19 mouse cellular contexts compared by ENCODE assay signal in the genomic region with DNA sequence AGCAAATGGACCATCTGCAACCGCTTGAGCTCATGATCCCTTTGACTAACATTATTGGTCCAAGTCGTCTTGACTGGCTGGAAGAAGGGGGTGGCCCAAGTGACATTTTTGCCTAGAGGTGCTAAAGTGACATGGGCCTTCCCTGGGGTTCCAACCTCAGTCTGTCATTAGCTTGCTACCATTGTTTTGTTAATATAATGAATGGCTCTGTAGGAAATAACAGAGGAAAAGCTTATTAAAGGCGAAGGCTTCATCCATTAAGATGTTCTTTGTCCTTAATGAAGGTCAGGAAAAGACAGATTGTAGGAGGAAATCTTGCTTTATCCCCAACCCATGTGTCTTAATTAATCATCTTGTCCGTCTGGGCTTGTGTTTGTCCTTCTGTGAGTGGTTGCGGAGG.
A peak's percentile ranks its signal among the peaks of the same experiment; 100 is the strongest.
DNase-seq lines count a peak whose midpoint lies in the region; ATAC-seq lines count a peak whose summit lies in the region.
"Had no signal": no experiment of that assay in that cellular context is flagged by ENCODE, and none has a peak within 500 bp of the region (broad histone marks: within the 10 kb centered on the region; RNA-seq: fewer than 3 reads in every experiment).

No protein-coding gene starts in this region.

- no peaks in the 10 kb centered on the region for H3K9me3 ChIP-seq in hindbrain, embryonic 11.5 days (ENCODE audit: control insufficient read depth, low read length)
- no peaks in the 10 kb centered on the region for H3K9me3 ChIP-seq in hindbrain, embryonic 14.5 days (ENCODE audit: control insufficient read depth, low read length)
- H3K9me3 ChIP-seq in lung, embryonic 16.5 days (ENCODE audit: control insufficient read depth, low read length) = no peaks in the 10 kb centered on the region
- H3K9me3 ChIP-seq: embryonic facial prominence, embryonic 10.5 days; forebrain, embryonic 15.5 days; G1E; intestine, embryonic 15.5 days had no signal

- no peaks in the 10 kb centered on the region for H3K36me3 ChIP-seq in hindbrain, embryonic 11.5 days (ENCODE audit: control insufficient read depth, insufficient read depth, low read length)
- H3K36me3 ChIP-seq in hindbrain, embryonic 14.5 days (replicated peaks; ENCODE audit: control insufficient read depth, insufficient read depth) = no peaks in the 10 kb centered on the region
- no peaks in the 10 kb centered on the region for H3K36me3 ChIP-seq in lung, embryonic 16.5 days (ENCODE audit: control insufficient read depth, insufficient read depth, low read length)
- H3K36me3 ChIP-seq: embryonic facial prominence, embryonic 10.5 days; forebrain, embryonic 15.5 days; G1E; intestine, embryonic 15.5 days had no signal

- no peaks in the 10 kb centered on the region for H3K27me3 ChIP-seq in hindbrain, embryonic 11.5 days (ENCODE audit: control insufficient read depth, insufficient read depth, low read length)
- no peaks in the 10 kb centered on the region for H3K27me3 ChIP-seq in hindbrain, embryonic 14.5 days (ENCODE audit: control insufficient read depth, insufficient read depth, low read length)
- no peaks in the 10 kb centered on the region for H3K27me3 ChIP-seq in lung, embryonic 16.5 days (ENCODE audit: control insufficient read depth, insufficient read depth, low read depth, low read length)
- H3K27me3 ChIP-seq: forebrain, embryonic 15.5 days; intestine, embryonic 15.5 days had no signal

- H3K27ac ChIP-seq in hindbrain, embryonic 11.5 days (ENCODE audit: low read depth, low read length) = no peak overlapping the region
- H3K27ac ChIP-seq in hindbrain, embryonic 14.5 days = no peak overlapping the region
- no peak overlapping the region for H3K27ac ChIP-seq in lung, embryonic 16.5 days (ENCODE audit: low read length)
- H3K27ac ChIP-seq: embryonic facial prominence, embryonic 10.5 days; forebrain, embryonic 15.5 days; intestine, embryonic 15.5 days had no signal

- no peak overlapping the region for H3K9ac ChIP-seq in hindbrain, embryonic 11.5 days (ENCODE audit: low read depth, low read length)
- H3K9ac ChIP-seq in hindbrain, embryonic 14.5 days = no peak overlapping the region
- no peak overlapping the region for H3K9ac ChIP-seq in lung, embryonic 16.5 days (ENCODE audit: low read length)
- H3K9ac ChIP-seq: forebrain, embryonic 15.5 days; intestine, embryonic 15.5 days had no signal

- H3K4me3 ChIP-seq in hindbrain, embryonic 11.5 days (ENCODE audit: low read depth, low read length) = no peak overlapping the region
- no peak overlapping the region for H3K4me3 ChIP-seq in hindbrain, embryonic 14.5 days (replicated peaks; ENCODE audit: low read length)
- no peak overlapping the region for H3K4me3 ChIP-seq in lung, embryonic 16.5 days (ENCODE audit: low read length)
- H3K4me3 ChIP-seq: embryonic facial prominence, embryonic 10.5 days; forebrain, embryonic 15.5 days; intestine, embryonic 15.5 days had no signal

- peaks cover 4% of the 10 kb centered on the region; the same call in 1 of the 2 replicates for H3K4me1 ChIP-seq in hindbrain, embryonic 11.5 days (replicated peaks; ENCODE audit: control insufficient read depth, insufficient read depth, low read length)
- peaks cover 17% of the 10 kb centered on the region for H3K4me1 ChIP-seq in hindbrain, embryonic 14.5 days (replicated peaks; ENCODE audit: control insufficient read depth, insufficient read depth, low read length)
- peaks cover 16% of the 10 kb centered on the region; the same call in 1 of the 2 replicates for H3K4me1 ChIP-seq in lung, embryonic 16.5 days (replicated peaks; ENCODE audit: control insufficient read depth, insufficient read depth, low read length)

- DNase-seq in hindbrain, embryonic 11.5 days (ENCODE audit: low spot score) = peak; percentile 21
- no peak for DNase-seq in hindbrain, embryonic 14.5 days (ENCODE audit: low spot score)
- no peak for DNase-seq in lung, postnatal 36 days
- peak; percentile 37 for DNase-seq in embryo, embryonic 11 days
- peak; percentile 56 for DNase-seq in retina, postnatal 1 day
- no peak for DNase-seq in urinary bladder, adult 18-20 months (ENCODE audit: low spot score in 2 of 2)
- DNase-seq: adrenal gland, postnatal 14 days; cerebellum, adult 2 months; cerebellum, postnatal 10 days; gastrocnemius, postnatal 36 days; heart, adult 11 months; heart, postnatal 10 days; heart, postnatal 4 days; kidney, adult 18-20 months had no signal

- peak; percentile 13; the same call in 1 of the 2 replicates for ATAC-seq in hindbrain, embryonic 11.5 days (ENCODE audit: low FRiP score)
- ATAC-seq in hindbrain, embryonic 14.5 days (ENCODE audit: low FRiP score) = no peak
- ATAC-seq in lung, embryonic 16.5 days (ENCODE audit: low read depth) = peak; percentile 34; the same call in 1 of the 2 replicates
- ATAC-seq: forebrain, embryonic 15.5 days; intestine, embryonic 15.5 days had no signal

- WGBS in hindbrain, embryonic 11.5 days = 28% methylated on average over 5 of the region's 5 CpGs
- WGBS in hindbrain, embryonic 14.5 days = 33% methylated on average over 5 of the region's 5 CpGs
- WGBS in lung, embryonic 16.5 days = 49% methylated on average over 5 of the region's 5 CpGs

- H3K4me2 ChIP-seq in hindbrain, embryonic 11.5 days (replicated peaks; ENCODE audit: low read depth, low read length) = no peak overlapping the region
- H3K4me2 ChIP-seq in hindbrain, embryonic 14.5 days (replicated peaks) = no peak overlapping the region
- no peak overlapping the region for H3K4me2 ChIP-seq in lung, embryonic 16.5 days (ENCODE audit: low read depth, low read length)
- H3K4me2 ChIP-seq: forebrain, embryonic 15.5 days; intestine, embryonic 15.5 days had no signal

Comparison
In these comparisons a context has a peak if more than half of its experiments do, and no peak if none do; other contexts are left out.
1. DNase-seq: peak in hindbrain, embryonic 11.5 days (single experiment), embryo, embryonic 11 days (single experiment) and retina, postnatal 1 day (single experiment); none in hindbrain, embryonic 14.5 days (single experiment), lung, postnatal 36 days (single experiment) and urinary bladder, adult 18-20 months (0 of 2).